Mouse (Mus musculus) gastrocnemius, postnatal 36 days (tissue): ENCODE data around the gene Coq4. TPM values are rescaled to one million over a fixed set of nuclear protein-coding genes. Genes with fewer than 3 reads are reported as not detected.

Source experiments
- DNase-seq, 2 experiments: peaks; one replicate each; pipeline ENCODE4 v3.0.0; 2022
- intact Hi-C: fragments of 180-260 bp; cut with DNase I; formaldehyde crosslinking; loops from one replicate; pipeline ENCODE4 v1.15.1; 2025
- total RNA-seq, 2 experiments: library from RNA; stranded (reverse); gene quantifications; 2 replicates each; pipeline ENCODE4 v1.2.3; 2021

The Coq4 gene
- total RNA-seq, 2 experiments from 2014 or later, result 8.1 to 11.2 TPM

DNA sequence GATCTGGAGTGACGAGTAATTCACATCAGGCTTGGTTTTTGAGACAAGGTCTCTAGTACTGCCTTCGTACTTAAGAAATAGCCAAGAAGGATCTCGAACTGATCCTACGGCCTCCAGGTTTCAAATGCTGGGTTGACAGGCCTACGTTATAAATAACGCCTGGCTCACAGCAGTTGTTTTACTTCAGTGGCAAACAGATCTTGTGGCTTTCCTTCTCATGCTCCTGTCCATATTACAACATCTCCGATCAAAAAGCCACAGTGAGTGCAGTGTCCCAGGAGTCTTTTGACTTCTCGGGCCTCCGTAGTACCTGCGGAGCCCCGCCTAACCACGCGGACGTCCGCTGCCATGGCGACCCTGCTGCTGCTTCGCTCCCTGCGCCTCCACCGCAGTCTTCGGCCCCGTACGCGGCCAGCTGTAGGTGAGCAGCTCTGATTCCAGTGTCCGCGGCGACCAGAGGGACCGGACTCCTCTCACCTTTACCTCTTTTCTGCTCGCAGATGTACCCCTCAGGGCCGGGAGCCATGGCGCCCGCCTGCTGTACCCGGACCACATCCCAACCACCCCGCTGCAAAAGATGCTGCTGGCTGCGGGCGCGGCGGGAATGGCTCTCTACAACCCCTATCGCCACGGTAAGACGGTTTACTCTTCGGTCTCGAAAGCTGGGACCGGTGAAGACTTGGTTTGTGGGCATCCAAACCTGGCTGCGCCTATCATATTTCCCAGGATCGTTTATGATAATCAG lies 816 bp downstream of the Coq4 start, which contains the start of gene Trub2:
TSS of gene Trub2 (minus strand) at position 566 of the 745 bp plus-strand sequence.
- peak; percentile 68 to 74 for DNase-seq
- intact Hi-C loops, result no loop called here

- intact Hi-C loops, result no loop called here
Observed at GRCm38 (mm10) chr2:29792772-29793487, 5.6 kb downstream of the Coq4 start.

GRCm38 (mm10) chr2:29802075-29802826 lies 15.0 kb downstream of the Coq4 start, which contains the start of gene Slc27a4:
Gene Slc27a4, plus strand, starts transcription at chr2:29802634.
- DNase-seq, result peak; percentile 89 to 95
- intact Hi-C loops, result loop anchor here (2.0 kb wide), 1 partner anchor 15 kb away; no protein-coding TSS in a partner anchor

More at GRCm38 (mm10) chr2:29792772-29793487, 5.6 kb downstream of the Coq4 start:
- no peak for DNase-seq

DNA sequence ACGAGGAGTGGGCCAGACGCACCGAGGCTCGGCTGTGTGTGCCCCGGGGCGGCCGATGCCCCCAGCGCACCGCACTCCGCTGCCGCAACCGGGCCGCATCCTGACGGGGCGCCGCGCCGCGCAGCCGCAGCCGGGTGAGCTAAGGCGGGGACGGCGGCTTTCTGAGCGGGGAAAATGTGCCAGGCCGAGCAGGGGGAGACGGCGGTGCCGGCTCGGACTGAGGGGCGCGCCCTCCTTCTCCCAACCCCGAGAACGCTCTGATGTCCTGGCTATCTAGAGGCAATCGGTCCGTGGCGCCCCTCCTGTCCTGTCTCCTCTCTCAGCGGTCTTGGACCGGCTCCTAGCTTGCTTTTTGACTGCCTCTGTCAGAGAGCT lies 15.5 kb downstream of the Coq4 start:
- no peak for DNase-seq
- intact Hi-C loops, result loop anchor here (2.0 kb wide), 1 partner anchor 14 kb away; no protein-coding TSS in a partner anchor

DNA sequence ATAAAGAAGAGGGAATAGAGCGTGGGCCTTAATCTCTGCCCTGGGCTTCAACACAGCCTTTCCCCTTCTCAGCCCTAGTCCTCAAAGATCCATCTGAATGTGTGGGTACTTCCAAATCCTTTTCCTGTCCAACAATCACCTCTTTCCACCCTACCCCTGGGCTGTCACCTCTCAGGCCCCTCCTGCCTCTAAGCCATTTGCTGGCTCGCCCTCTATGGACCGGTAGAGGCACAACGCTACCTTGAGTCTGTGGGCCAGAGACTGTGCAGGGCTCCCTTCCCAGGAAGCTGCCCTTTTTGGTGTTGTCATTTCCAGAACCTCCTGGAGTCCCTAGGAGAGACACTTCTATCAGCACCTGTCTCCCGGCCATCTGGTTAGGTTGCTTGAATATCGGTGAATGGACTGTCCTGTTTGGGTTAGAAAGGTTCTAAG lies 16.1 kb downstream of the Coq4 start:
- no peak for DNase-seq
- intact Hi-C loops, result loop anchor here (2.0 kb wide), 1 partner anchor 13 kb away; no protein-coding TSS in a partner anchor

GRCm38 (mm10) chr2:29815678-29816371 lies 28.5 kb downstream of the Coq4 start:
- intact Hi-C loops, result loop anchor here (2.0 to 5.0 kb wide), 3 partner anchors 13 to 161 kb away; partner anchors contain the start of gene Slc27a4
- no peak for DNase-seq

DNA sequence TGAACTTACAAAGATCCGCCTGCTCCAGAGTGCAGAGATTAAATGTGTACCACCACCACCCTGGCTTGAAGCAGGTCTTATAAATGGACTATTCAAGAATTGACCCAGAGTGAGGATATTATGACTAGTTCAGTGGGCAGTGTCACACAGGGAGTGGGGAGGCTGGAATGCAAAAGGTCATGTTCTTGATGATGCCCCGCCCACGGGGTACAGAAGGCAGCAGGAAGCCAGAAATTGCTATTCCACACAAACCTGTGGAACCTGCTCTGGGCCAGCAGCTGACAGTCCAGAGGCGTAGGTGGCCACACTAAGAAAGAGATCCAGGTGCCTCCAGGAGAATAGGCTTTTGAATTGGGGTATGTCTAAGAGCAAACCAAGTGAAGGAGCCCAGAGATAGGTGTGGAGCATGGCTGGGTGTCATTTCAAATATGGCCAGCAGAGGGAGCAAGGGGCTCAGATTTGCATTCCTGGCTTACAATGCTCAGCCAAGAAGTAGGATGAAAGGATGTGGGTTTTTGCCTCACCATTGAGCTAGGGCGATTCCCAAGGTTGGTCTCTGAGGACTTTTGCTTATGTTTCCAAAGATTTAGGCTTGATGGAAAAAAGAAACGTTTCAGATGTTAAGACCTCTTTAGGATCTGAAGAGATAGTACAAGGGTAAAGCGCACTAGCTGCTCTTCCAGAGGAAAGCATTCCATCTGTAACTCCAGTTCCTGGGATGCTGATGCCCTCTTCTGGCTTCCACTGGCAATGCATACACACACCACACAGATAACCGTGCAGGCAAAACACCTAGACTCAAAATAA lies 30.3 kb downstream of the Coq4 start:
- peak; percentile 76 to 78 for DNase-seq
- intact Hi-C loops, result loop anchor here (2.0 to 5.0 kb wide), 3 partner anchors 15 to 160 kb away; partner anchors contain the start of gene Slc27a4

DNA sequence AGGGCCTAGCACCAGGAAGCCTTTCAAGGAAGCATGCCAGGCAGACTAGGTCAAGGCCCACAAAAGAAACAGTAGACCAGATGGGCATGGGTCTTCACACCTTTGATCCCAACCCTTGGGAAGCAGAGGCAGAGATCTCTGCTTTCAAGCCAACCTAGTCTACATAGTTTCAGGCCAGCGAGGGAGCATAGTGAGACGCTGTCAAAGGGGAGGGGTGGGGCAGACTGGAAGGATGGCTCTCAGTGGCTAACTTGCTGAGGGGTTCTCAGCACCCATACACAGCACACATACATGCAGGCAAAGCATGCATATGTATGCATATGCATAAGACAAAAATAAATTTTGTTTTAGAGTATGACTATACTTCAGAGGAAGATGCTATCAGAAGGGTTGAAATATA lies 32.1 kb downstream of the Coq4 start:
- DNase-seq, result no peak
- intact Hi-C loops, result loop anchor here (5.0 kb wide), 2 partner anchors 38 to 158 kb away; no protein-coding TSS in a partner anchor

- intact Hi-C loops, result no loop called here
- peak; percentile 31 to 50 for DNase-seq
Observed at GRCm38 (mm10) chr2:29820025-29820817, 32.9 kb downstream of the Coq4 start, which contains the start of gene Urm1. Gene Urm1, plus strand, starts transcription at chr2:29820075.

- intact Hi-C loops, result no loop called here
- DNase-seq, result no peak
Observed at GRCm38 (mm10) chr2:29826318-29826925, 39.1 kb downstream of the Coq4 start.

DNA sequence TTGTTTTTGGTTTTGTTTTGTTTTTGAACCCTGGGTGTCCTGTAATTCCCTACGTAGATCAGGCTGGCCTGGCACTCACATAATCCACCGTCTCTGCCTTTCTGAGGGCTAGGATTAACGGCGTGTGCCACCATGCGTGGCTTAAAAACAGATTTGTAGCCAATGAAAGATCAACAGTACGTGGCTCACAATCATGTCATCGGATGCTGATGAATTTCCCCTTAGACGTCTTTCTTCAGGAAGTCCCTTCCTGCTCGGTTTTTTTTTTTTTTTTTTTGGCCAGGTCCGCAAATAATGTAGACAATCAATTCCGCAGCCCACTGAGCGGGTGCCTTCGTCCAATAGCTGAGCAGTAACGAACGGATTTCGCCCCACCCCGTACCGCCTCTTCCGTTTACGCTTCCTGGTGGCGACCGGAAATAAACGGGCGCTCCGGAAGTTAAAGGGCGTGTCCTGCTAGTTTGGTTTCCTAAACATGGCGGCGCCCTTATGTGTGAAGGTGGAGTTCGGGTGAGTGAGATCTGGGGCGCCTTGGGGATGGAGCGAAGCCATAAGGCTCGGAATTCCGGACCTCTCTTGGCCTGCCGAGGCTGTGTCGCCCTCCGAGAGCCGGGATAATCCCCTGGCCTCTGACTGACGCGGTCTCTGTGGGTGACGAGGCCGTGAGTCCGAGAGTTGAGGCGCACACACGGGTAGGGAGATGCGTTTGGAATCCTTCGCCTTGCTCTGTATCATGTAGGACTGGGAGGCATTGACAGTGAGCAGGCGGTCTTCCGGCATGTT lies 39.8 kb downstream of the Coq4 start:
- peak; percentile 91 to 92 for DNase-seq
- intact Hi-C loops, result no loop called here

GRCm38 (mm10) chr2:29827709-29828024 lies 40.4 kb downstream of the Coq4 start:
- no peak for DNase-seq
- intact Hi-C loops, result no loop called here

DNA sequence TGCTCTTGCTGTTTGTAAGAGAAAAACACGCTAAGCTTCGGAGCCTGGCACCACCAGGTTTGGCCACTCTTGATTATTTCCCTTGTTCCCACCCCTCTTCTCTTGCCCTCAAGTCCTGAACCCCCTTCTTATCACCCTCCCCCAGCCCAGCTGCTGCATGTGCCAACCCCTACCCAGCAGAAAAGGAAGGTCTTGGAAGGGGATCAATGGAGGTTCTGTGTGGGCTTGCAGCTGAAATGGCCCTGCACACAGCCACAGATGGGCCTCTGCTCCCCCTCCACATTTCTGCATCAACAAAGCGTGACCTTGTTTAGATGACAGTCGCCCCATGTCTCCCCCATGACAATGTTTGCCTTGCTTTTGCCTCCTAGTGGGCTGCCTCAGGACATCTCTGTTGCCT lies 43.8 kb downstream of the Coq4 start:
- intact Hi-C loops, result no loop called here
- DNase-seq, result no peak

DNA sequence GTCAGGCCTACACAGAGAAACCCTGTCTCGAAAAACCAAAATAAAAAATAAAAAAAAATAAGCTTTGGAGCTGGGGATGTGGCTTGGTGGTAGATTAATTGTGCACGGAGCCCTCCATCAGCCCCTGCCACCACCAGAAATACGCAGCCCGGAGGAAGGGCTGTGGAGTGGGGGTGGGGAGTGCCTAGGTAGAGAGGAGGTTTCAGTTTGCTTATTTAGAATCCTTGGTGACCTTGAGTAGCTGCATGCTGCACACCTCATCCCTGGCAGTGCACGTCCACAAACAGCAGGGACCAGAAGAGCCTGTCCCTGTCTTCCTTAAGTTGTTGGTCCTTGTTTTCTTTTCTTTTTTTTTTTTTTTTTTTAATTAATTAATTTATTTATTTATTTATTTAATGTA lies 46.5 kb downstream of the Coq4 start:
- intact Hi-C loops, result no loop called here
- DNase-seq, result no peak

GRCm38 (mm10) chr2:29835391-29835899 lies 48.2 kb downstream of the Coq4 start:
- intact Hi-C loops, result no loop called here

DNA sequence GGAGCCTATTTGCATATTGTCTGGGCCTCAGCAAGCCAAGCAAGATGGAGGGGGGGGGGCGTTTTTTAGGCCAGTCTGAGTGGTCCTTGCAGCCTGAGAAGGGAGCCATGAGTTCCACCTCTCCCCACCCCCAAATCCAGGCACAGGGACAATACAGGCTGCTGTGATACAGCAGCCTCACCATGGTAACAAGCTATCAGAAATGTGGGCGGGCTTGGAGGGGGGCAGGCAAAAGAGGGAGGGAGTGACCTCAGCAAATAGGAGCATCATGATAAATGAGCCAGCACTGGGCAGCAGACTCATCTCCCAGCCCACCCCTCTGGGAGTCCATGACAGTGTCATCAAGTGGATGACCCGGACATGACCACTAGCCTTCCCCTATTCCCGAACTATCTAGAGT lies 52.2 kb downstream of the Coq4 start:
- DNase-seq, result no peak
- intact Hi-C loops, result no loop called here

More at GRCm38 (mm10) chr2:29835391-29835899, 48.2 kb downstream of the Coq4 start:
- no peak for DNase-seq
